Mouse (Mus musculus): ENCODE data around the gene Fam107b.

The Fam107b gene

DNA sequence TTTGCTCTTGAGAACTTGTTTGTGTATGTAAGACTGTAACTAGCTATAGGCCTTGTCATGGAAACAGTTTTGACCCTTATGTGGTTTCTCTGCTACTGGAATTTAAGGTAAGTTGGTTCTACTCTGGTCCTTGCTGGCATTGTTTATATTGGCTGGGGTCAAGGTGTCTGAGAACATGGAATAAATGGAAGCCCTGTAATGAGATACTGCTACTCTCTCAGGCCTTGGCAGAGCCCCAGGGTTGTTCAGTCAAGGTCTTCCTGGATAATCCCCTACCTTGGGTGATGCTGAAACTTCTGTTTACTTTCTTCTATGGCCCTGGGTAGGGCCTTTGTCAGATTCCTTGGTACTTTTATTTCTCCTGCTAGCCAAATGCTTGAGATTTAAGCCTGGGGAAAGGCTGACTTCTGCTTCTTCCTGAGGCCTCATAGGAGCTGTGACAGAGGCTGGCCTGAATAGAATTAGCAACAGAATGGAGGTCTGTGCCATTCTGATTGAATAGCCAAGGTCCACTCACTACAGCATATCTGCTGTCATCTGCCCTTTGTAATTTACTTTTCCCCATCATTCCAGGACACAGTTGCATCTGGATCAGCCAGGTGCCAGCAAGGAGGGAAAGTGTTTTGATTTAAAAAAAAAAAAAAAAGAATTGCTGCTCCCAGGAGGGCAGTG, 217.6 kb downstream of the Fam107b start:
- no peak for DNase-seq

GRCm38 (mm10) chr2:3788424-3788786, 218.1 kb downstream of the Fam107b start:
- no peak for DNase-seq

GRCm38 (mm10) chr2:3796543-3796942, 226.3 kb downstream of the Fam107b start:
- no peak for DNase-seq

DNA sequence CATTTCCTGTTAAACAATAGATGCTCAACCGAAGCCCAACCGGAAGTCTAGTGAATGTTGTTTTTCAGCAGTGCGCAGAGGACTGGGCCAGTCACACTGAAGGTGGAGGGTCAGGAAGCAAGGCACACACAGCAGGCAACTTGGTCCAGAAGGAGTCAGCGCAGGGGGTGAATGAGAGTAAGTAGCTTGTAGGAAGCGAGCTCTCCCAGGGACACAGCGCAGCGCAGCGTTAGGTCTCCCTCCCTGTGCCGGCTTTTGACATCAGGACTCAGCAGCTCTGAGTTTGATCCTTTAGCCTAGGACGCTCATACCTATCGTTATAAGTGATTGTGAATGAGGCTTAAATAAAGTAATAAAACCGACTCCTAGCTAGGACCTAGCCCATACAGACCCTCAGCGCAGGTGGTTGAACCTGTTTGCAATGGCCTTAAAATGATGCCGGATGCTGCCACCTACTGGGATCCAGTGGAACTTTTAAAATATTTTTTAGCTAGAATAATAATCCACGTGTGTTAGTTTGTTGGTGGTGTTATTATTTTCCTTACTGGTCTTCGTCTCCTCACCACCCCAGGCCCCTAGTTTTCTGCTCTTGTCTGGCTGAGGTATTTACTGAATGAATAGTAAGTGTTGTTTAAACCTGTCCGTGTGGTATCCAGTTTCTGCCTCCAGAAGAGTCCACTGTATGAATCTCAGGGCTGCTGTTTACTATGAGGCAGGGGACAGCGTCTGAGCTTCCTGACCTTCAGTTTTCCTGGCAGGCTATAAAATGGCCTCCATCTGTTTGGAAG, 229.7 kb downstream of the Fam107b start:
- DNase-seq, result peak; percentile 16

GRCm38 (mm10) chr2:3800555-3800878, 230.2 kb downstream of the Fam107b start:
- DNase-seq, result no peak

DNA sequence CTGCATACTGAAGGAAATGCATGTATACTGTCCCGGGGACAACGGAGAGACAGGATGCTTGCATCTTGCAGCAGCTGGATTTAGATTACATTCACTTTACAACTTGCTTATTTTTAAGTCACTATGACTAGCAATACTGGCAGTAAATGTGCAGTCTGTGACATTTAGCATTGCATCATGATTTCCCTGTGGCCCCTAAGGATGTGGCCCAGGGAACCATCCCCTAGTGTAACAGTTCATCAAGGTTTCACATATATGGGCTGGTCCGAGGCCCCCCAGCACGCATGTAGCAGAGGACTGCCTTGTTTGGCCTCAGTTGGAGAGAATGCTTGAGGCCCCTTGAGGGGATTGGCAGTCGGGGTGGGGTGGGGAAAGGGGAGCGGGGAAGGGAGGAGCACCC, 235.5 kb downstream of the Fam107b start:
- DNase-seq, result no peak

DNA sequence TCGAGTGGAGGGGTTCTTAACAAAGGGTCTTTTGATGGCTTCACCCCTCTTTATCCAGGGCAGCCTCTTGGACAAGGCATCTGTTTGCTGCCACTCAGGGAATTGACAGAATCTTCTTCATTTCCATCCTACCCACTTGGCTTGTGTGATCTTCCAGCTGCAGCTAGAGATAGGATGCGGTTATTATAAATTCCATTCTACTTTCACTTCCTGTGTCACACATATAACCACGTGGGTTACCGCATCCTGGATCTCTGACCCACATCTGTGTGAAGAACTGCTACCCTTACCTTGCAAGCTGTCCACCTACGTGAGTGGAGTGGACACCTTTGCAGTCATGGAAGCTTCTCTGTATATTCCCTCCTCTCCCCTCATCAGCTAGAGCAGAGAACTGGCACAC, 240.0 kb downstream of the Fam107b start:
- no peak for DNase-seq

- peak; percentile 69 for DNase-seq
These were observed 245.9 kb downstream of the Fam107b start for GRCm38 (mm10) chr2:3816142-3816609.

- DNase-seq, result no peak
These were observed 247.3 kb downstream of the Fam107b start for GRCm38 (mm10) chr2:3817626-3818025.

DNA sequence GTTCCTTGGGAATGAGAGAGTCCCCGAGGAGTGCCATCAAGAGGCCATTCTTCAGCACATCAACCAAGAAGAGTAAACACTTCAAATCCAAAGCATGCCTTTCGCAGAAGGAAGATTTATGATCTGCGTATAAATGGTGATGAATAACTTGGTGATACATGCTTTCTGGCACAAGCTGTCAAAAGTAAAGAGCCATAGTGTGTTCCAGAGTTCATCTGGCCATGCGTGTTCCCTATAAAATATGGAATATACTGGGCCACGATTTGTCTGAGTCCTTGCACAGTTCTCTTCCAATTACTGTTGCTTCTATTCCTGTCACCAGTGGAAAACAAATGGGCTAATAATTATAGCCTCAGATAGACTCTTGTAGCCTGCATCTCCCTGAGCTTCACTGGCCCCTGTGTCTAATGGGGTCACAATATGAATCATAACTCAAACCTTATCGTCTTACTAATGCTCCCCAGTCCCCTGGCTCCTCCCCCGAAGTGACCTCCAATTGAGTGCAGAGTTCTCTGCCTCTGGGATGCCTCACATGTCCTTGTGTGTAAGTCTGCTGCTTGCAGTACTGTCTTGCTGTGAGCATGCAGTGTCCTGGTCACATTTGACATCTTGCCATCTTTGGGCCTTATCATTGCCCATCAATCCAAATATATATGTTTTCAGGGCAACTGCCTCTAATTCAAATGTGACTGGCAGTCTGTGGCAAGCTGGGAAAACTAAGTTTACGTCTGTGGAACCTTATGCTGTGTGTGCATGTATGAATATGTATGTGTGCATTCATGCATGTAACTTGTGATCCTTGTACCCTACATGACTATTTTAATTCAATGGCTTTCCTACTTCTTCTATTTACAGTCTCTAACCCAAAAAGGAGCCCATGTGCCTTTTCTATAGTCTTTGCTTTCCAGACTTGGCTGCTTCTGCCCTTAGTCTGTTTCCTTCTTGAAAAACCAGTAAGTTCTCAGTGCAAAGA, 252.5 kb downstream of the Fam107b start:
- no peak for DNase-seq
